Mouse (Mus musculus): Measurements from ENCODE around the gene Bnipl. TPM values are rescaled to one million over a fixed set of nuclear protein-coding genes. Genes with fewer than 3 reads are reported as not detected.

The Bnipl gene
- polyA plus RNA-seq, 1 experiment: 4.1 TPM

GRCm38 (mm10) chr3:95208286-95208685 is 42.7 kb downstream of the Bnipl start:
- Histone ChIP-seq H3K9me3 (replicated peaks; ENCODE audit: control insufficient read depth, insufficient read depth, low read length, poor library complexity, severe bottlenecking) (no peaks in the 10 kb centered on the region), H3K27me3 (ENCODE audit: control insufficient read depth, insufficient read depth, low read length, poor library complexity, severe bottlenecking) (no peaks in the 10 kb centered on the region), H3K4me3 (ENCODE audit: low read depth, low read length) (no peak overlapping the region), H3K27ac (ENCODE audit: insufficient read depth, low read length) (no peak overlapping the region), H3K9ac (ENCODE audit: low read depth, poor library complexity, severe bottlenecking) (no peak overlapping the region), H3K4me1 (ENCODE audit: control insufficient read depth, insufficient read depth, low read length) (no peaks in the 10 kb centered on the region), H3K36me3 (ENCODE audit: control insufficient read depth, insufficient read depth, low read length, poor library complexity, severe bottlenecking) (peaks cover 24% of the 10 kb centered on the region)
- TF ChIP-seq EP300 (IDR thresholded peaks at IDR 0.05; ENCODE audit: insufficient read depth, low read depth, low read length) (no peak), POLR2A (IDR thresholded peaks at IDR 0.05; ENCODE audit: insufficient read depth, low read length) (no peak), CTCF (IDR thresholded peaks at IDR 0.05; ENCODE audit: low read depth, low read length) (no peak)

GRCm38 (mm10) chr3:95203880-95204279 is 47.1 kb downstream of the Bnipl start:
- Histone ChIP-seq H3K4me3 (ENCODE audit: low read depth, low read length) (no peak overlapping the region), H3K9ac (ENCODE audit: low read depth, poor library complexity, severe bottlenecking) (no peak overlapping the region), H3K27me3 (ENCODE audit: control insufficient read depth, insufficient read depth, low read length, poor library complexity, severe bottlenecking) (no peaks in the 10 kb centered on the region), H3K36me3 (ENCODE audit: control insufficient read depth, insufficient read depth, low read length, poor library complexity, severe bottlenecking) (peaks cover 43% of the 10 kb centered on the region), H3K4me1 (ENCODE audit: control insufficient read depth, insufficient read depth, low read length) (no peaks in the 10 kb centered on the region), H3K27ac (ENCODE audit: insufficient read depth, low read length) (no peak overlapping the region), H3K9me3 (replicated peaks; ENCODE audit: control insufficient read depth, insufficient read depth, low read length, poor library complexity, severe bottlenecking) (no peaks in the 10 kb centered on the region)
- no peak for TF ChIP-seq EP300 (IDR thresholded peaks at IDR 0.05; ENCODE audit: insufficient read depth, low read depth, low read length)
- no peak for TF ChIP-seq CTCF (IDR thresholded peaks at IDR 0.05; ENCODE audit: low read depth, low read length)
- no peak for TF ChIP-seq POLR2A (IDR thresholded peaks at IDR 0.05; ENCODE audit: insufficient read depth, low read length)

GRCm38 (mm10) chr3:95200562-95200961 is 50.4 kb downstream of the Bnipl start:
- no peak overlapping the region for H3K4me3 ChIP-seq (ENCODE audit: low read depth, low read length)
- TF ChIP-seq POLR2A (IDR thresholded peaks at IDR 0.05; ENCODE audit: insufficient read depth, low read length): no peak
- no peak for TF ChIP-seq EP300 (IDR thresholded peaks at IDR 0.05; ENCODE audit: insufficient read depth, low read depth, low read length)
- no peak for TF ChIP-seq CTCF (IDR thresholded peaks at IDR 0.05; ENCODE audit: low read depth, low read length)
- no peak overlapping the region for H3K9ac ChIP-seq (ENCODE audit: low read depth, poor library complexity, severe bottlenecking)
- no peak overlapping the region for H3K27ac ChIP-seq (ENCODE audit: insufficient read depth, low read length)
- no peaks in the 10 kb centered on the region for H3K9me3 ChIP-seq (replicated peaks; ENCODE audit: control insufficient read depth, insufficient read depth, low read length, poor library complexity, severe bottlenecking)
- H3K4me1 ChIP-seq (ENCODE audit: control insufficient read depth, insufficient read depth, low read length): no peaks in the 10 kb centered on the region
- peaks cover 46% of the 10 kb centered on the region for H3K36me3 ChIP-seq (ENCODE audit: control insufficient read depth, insufficient read depth, low read length, poor library complexity, severe bottlenecking)
- no peaks in the 10 kb centered on the region for H3K27me3 ChIP-seq (ENCODE audit: control insufficient read depth, insufficient read depth, low read length, poor library complexity, severe bottlenecking)

- Histone ChIP-seq H3K9ac (ENCODE audit: low read depth, poor library complexity, severe bottlenecking) (no peak overlapping the region), H3K27me3 (ENCODE audit: control insufficient read depth, insufficient read depth, low read length, poor library complexity, severe bottlenecking) (no peaks in the 10 kb centered on the region), H3K4me3 (ENCODE audit: low read depth, low read length) (no peak overlapping the region), H3K4me1 (ENCODE audit: control insufficient read depth, insufficient read depth, low read length) (no peaks in the 10 kb centered on the region), H3K9me3 (replicated peaks; ENCODE audit: control insufficient read depth, insufficient read depth, low read length, poor library complexity, severe bottlenecking) (no peaks in the 10 kb centered on the region), H3K36me3 (ENCODE audit: control insufficient read depth, insufficient read depth, low read length, poor library complexity, severe bottlenecking) (peaks cover 43% of the 10 kb centered on the region), H3K27ac (ENCODE audit: insufficient read depth, low read length) (no peak overlapping the region)
- no peak for TF ChIP-seq POLR2A (IDR thresholded peaks at IDR 0.05; ENCODE audit: insufficient read depth, low read length)
- no peak for TF ChIP-seq CTCF (IDR thresholded peaks at IDR 0.05; ENCODE audit: low read depth, low read length)
- TF ChIP-seq EP300 (IDR thresholded peaks at IDR 0.05; ENCODE audit: insufficient read depth, low read depth, low read length): no peak
Observed at GRCm38 (mm10) chr3:95200132-95200531, 50.9 kb downstream of the Bnipl start.

- H3K27me3 ChIP-seq (ENCODE audit: control insufficient read depth, insufficient read depth, low read length, poor library complexity, severe bottlenecking): no peaks in the 10 kb centered on the region
- H3K4me1 ChIP-seq (ENCODE audit: control insufficient read depth, insufficient read depth, low read length): no peaks in the 10 kb centered on the region
- TF ChIP-seq POLR2A (IDR thresholded peaks at IDR 0.05; ENCODE audit: insufficient read depth, low read length) (no peak), CTCF (IDR thresholded peaks at IDR 0.05; ENCODE audit: low read depth, low read length) (no peak)
- no peak overlapping the region for H3K9ac ChIP-seq (ENCODE audit: low read depth, poor library complexity, severe bottlenecking)
- no peaks in the 10 kb centered on the region for H3K9me3 ChIP-seq (replicated peaks; ENCODE audit: control insufficient read depth, insufficient read depth, low read length, poor library complexity, severe bottlenecking)
- peaks cover 35% of the 10 kb centered on the region for H3K36me3 ChIP-seq (ENCODE audit: control insufficient read depth, insufficient read depth, low read length, poor library complexity, severe bottlenecking)
- no peak overlapping the region for H3K4me3 ChIP-seq (ENCODE audit: low read depth, low read length)
- no peak overlapping the region for H3K27ac ChIP-seq (ENCODE audit: insufficient read depth, low read length)
Observed at GRCm38 (mm10) chr3:95199101-95199500, 51.9 kb downstream of the Bnipl start.

- Histone ChIP-seq H3K4me3 (ENCODE audit: low read depth, low read length) (no peak overlapping the region), H3K4me1 (ENCODE audit: control insufficient read depth, insufficient read depth, low read length) (no peaks in the 10 kb centered on the region), H3K9ac (ENCODE audit: low read depth, poor library complexity, severe bottlenecking) (no peak overlapping the region), H3K36me3 (ENCODE audit: control insufficient read depth, insufficient read depth, low read length, poor library complexity, severe bottlenecking) (peaks cover 18% of the 10 kb centered on the region), H3K9me3 (replicated peaks; ENCODE audit: control insufficient read depth, insufficient read depth, low read length, poor library complexity, severe bottlenecking) (no peaks in the 10 kb centered on the region), H3K27me3 (ENCODE audit: control insufficient read depth, insufficient read depth, low read length, poor library complexity, severe bottlenecking) (no peaks in the 10 kb centered on the region), H3K27ac (ENCODE audit: insufficient read depth, low read length) (no peak overlapping the region)
- TF ChIP-seq CTCF (IDR thresholded peaks at IDR 0.05; ENCODE audit: low read depth, low read length) (no peak), POLR2A (IDR thresholded peaks at IDR 0.05; ENCODE audit: insufficient read depth, low read length) (no peak), EP300 (IDR thresholded peaks at IDR 0.05; ENCODE audit: insufficient read depth, low read depth, low read length) (no peak)
Observed at GRCm38 (mm10) chr3:95195772-95196171, 55.2 kb downstream of the Bnipl start.
